Mouse (Mus musculus) forebrain, postnatal 0 days (tissue): ENCODE results near the gene Megf11. TPM values are rescaled to one million over a fixed set of nuclear protein-coding genes. Genes with fewer than 3 reads are reported as not detected.
A peak's percentile ranks its signal among the peaks of the same experiment; 100 is the strongest.

Experiments used
- ATAC-seq: fragments of 200-750 bp; cut with Nextera tagmentation; 2 replicates; pipeline ENCODE4 v1.8.0; 2017; ENCODE audit warnings: mild to moderate bottlenecking, moderate library complexity
- DNase-seq: peaks from one replicate; pipeline ENCODE4 v3.0.0-alpha.2; 2015
- H3K27ac ChIP-seq: fragments of 300-500 bp; sonication (generic); 2 replicates; pipeline ENCODE4 v1.5.1; 2014; ENCODE audit warnings: low read depth, mild to moderate bottlenecking, antibody characterized with exemption, low read length, moderate library complexity, mixed read lengths
- H3K27me3 ChIP-seq: fragments of 300-500 bp; sonication (generic); 2 replicates; pipeline ENCODE4 v1.6.1; 2014; ENCODE audit warnings: mild to moderate bottlenecking, low read length, mixed read lengths; ENCODE audit not compliant: insufficient read depth
- H3K36me3 ChIP-seq: fragments of 300-500 bp; sonication (generic); 2 replicates; pipeline ENCODE4 v1.6.1; 2014; ENCODE audit warnings: mild to moderate bottlenecking, moderate library complexity; ENCODE audit not compliant: insufficient read depth
- H3K4me1 ChIP-seq: fragments of 300-500 bp; sonication (generic); 2 replicates; pipeline ENCODE4 v1.6.1; 2014; ENCODE audit warnings: antibody characterized with exemption; ENCODE audit not compliant: insufficient read depth
- H3K4me2 ChIP-seq: fragments of 300-500 bp; sonication (generic); 2 replicates; pipeline ENCODE4 v1.6.1; 2014; ENCODE audit warnings: low read depth, mild to moderate bottlenecking, moderate library complexity
- H3K4me3 ChIP-seq: fragments of 300-500 bp; sonication (generic); 2 replicates; pipeline ENCODE4 v1.5.1; 2014; ENCODE audit warnings: low read depth, low read length, mixed read lengths
- H3K9ac ChIP-seq: fragments of 300-500 bp; sonication (generic); 2 replicates; pipeline ENCODE4 v1.6.1; 2014; ENCODE audit warnings: mild to moderate bottlenecking
- H3K9me3 ChIP-seq: fragments of 300-500 bp; sonication (generic); 2 replicates; pipeline ENCODE4 v1.6.1; 2016; ENCODE audit warnings: low read length
- CTCF ChIP-seq: sonication (generic); IDR thresholded peaks from 2 replicates; pipeline ENCODE4 v1.5.1; 2016; ENCODE audit warnings: antibody characterized with exemption, control low read depth, low read depth
- WGBS: fragments of 180-500 bp; shearing (Covaris S2); extraction: QIAGEN DNeasy Blood & Tissue Kit; methylation state at CpG from one replicate; pipeline ENCODE4 v1.1.7; 2014; 5-methylcytosine and 5-hydroxymethylcytosine counted together
- polyA plus RNA-seq: library from polyadenylated mRNA; unstranded; fragments of >200 nt; fragmentation: Nextera tagmentation; extraction: Ambion mirVana; gene quantifications from 2 replicates; pipeline ENCODE4 v1.2.1, GENCODE M21; 2015
- total RNA-seq: library from RNA; depleted of rRNA; stranded (reverse); fragments of >200 nt; gene quantifications from 2 replicates; pipeline ENCODE4 v1.2.3, GENCODE M21; 2014

The Megf11 gene
- total and polyA plus RNA-seq, 2 experiments from 2014 or later: 8.9 to 14.5 TPM

GRCm38 (mm10) chr9:64507995-64508394, 122.6 kb downstream of the Megf11 start:
- no peak for ATAC-seq
- peak; percentile 40; the same call in 1 of the 2 replicates for TF ChIP-seq CTCF
- H3K27ac ChIP-seq: no peak overlapping the region

GRCm38 (mm10) chr9:64514826-64515225, 129.4 kb downstream of the Megf11 start:
- no peak overlapping the region for H3K9ac ChIP-seq
- no peaks in the 10 kb centered on the region for H3K9me3 ChIP-seq
- H3K4me3 ChIP-seq: no peak overlapping the region
- H3K4me1 ChIP-seq: no peaks in the 10 kb centered on the region
- H3K27me3 ChIP-seq: no peaks in the 10 kb centered on the region
- ATAC-seq: no peak
- 34% methylated on average over 6 of the region's 6 CpGs for WGBS
- H3K36me3 ChIP-seq: no peaks in the 10 kb centered on the region
- H3K4me2 ChIP-seq: no peak overlapping the region
- no peak for TF ChIP-seq CTCF
- DNase-seq: no peak
- no peak overlapping the region for H3K27ac ChIP-seq

More at GRCm38 (mm10) chr9:64507995-64508394, 122.6 kb downstream of the Megf11 start:
- Histone ChIP-seq H3K4me1 (0 out of 2 replicates have a peak, but pooled peaks cover 4% of the 10 kb centered on the region), H3K9me3 (no peaks in the 10 kb centered on the region), H3K27me3 (no peaks in the 10 kb centered on the region), H3K9ac (no peak overlapping the region), H3K4me3 (no peak overlapping the region), H3K4me2 (no peak overlapping the region), H3K36me3 (no peaks in the 10 kb centered on the region)
- DNase-seq: no peak
- 32% methylated on average over 7 of the region's 7 CpGs for WGBS

GRCm38 (mm10) chr9:64519921-64520746, 134.7 kb downstream of the Megf11 start:
- H3K9ac ChIP-seq: no peak overlapping the region
- no peak for TF ChIP-seq CTCF
- no peaks in the 10 kb centered on the region for H3K4me1 ChIP-seq
- no peak overlapping the region for H3K4me2 ChIP-seq
- no peaks in the 10 kb centered on the region for H3K9me3 ChIP-seq
- no peaks in the 10 kb centered on the region for H3K36me3 ChIP-seq
- WGBS: 50% methylated on average over 12 of the region's 12 CpGs
- DNase-seq (no peak), ATAC-seq (no peak)
- H3K27me3 ChIP-seq: no peaks in the 10 kb centered on the region
- H3K4me3 ChIP-seq: no peak overlapping the region
- no peak overlapping the region for H3K27ac ChIP-seq

- H3K9me3 ChIP-seq: no peaks in the 10 kb centered on the region
- 38% methylated on average over 4 of the region's 4 CpGs for WGBS
- H3K27me3 ChIP-seq: no peaks in the 10 kb centered on the region
- DNase-seq (no peak), ATAC-seq (no peak)
- H3K4me1 ChIP-seq: no peaks in the 10 kb centered on the region
- H3K27ac ChIP-seq: no peak overlapping the region
- no peak for TF ChIP-seq CTCF
- H3K4me2 ChIP-seq: no peak overlapping the region
- no peak overlapping the region for H3K9ac ChIP-seq
- no peaks in the 10 kb centered on the region for H3K36me3 ChIP-seq
- no peak overlapping the region for H3K4me3 ChIP-seq
Observed at GRCm38 (mm10) chr9:64520747-64521283, 135.4 kb downstream of the Megf11 start.

GRCm38 (mm10) chr9:64523264-64524045, 138.0 kb downstream of the Megf11 start:
- Histone ChIP-seq H3K9me3 (no peaks in the 10 kb centered on the region), H3K4me3 (no peak overlapping the region), H3K36me3 (no peaks in the 10 kb centered on the region), H3K4me1 (no peaks in the 10 kb centered on the region), H3K4me2 (no peak overlapping the region), H3K27me3 (no peaks in the 10 kb centered on the region), H3K27ac (no peak overlapping the region), H3K9ac (no peak overlapping the region)
- ATAC-seq (no peak), DNase-seq (peak; percentile 33)
- TF ChIP-seq CTCF: no peak
- 60% methylated on average over 21 of the region's 21 CpGs for WGBS

- ATAC-seq (peak; percentile 34; the same call in 1 of the 2 replicates), DNase-seq (peak; percentile 27)
- no peak for TF ChIP-seq CTCF
- no peak overlapping the region for H3K9ac ChIP-seq
- H3K36me3 ChIP-seq: no peaks in the 10 kb centered on the region
- no peak overlapping the region for H3K27ac ChIP-seq
- no peaks in the 10 kb centered on the region for H3K4me1 ChIP-seq
- H3K4me2 ChIP-seq: no peak overlapping the region
- WGBS: 85% methylated on average over 7 of the region's 7 CpGs
- no peaks in the 10 kb centered on the region for H3K27me3 ChIP-seq
- H3K4me3 ChIP-seq: no peak overlapping the region
- H3K9me3 ChIP-seq: no peaks in the 10 kb centered on the region
Observed at GRCm38 (mm10) chr9:64528061-64528460, 142.6 kb downstream of the Megf11 start.
